ENCODE assay signal across 19 mouse cellular contexts in genomic region chr3:60604205-60604604, GRCm38 (mm10).
A peak's percentile ranks its signal among the peaks of the same experiment; 100 is the strongest.
DNase-seq lines count a peak whose midpoint lies in the region; ATAC-seq and TF ChIP-seq lines count a peak whose summit lies in the region.
"Had no signal": no experiment of that assay in that cellular context is flagged by ENCODE, and none has a peak within 500 bp of the region (broad histone marks: within the 10 kb centered on the region; RNA-seq: fewer than 3 reads in every experiment).

No protein-coding gene starts in this region.

- peaks cover 37 to 77% of the 10 kb centered on the region in 2 experiments for H3K36me3 ChIP-seq in MEL (ENCODE audit: control insufficient read depth in 1 of 2, insufficient read depth in 2 of 2, low read length in 2 of 2)
- H3K36me3 ChIP-seq in liver, embryonic 11.5 days (ENCODE audit: control insufficient read depth, insufficient read depth, low read length): 0 out of 2 replicates have a peak, but pooled peaks cover 3% of the 10 kb centered on the region
- H3K36me3 ChIP-seq: lung, embryonic 15.5 days had no signal

- peaks cover 48% of the 10 kb centered on the region for H3K79me2 ChIP-seq in MEL (ENCODE audit: control insufficient read depth, insufficient read depth, low read length, poor library complexity)

- no peak for ATAC-seq in liver, embryonic 11.5 days (replicated peaks; ENCODE audit: low FRiP score)
- peak; percentile 67 for ATAC-seq in megakaryocyte, adult 5-6 weeks (ENCODE audit: poor library complexity, severe bottlenecking)
- ATAC-seq: activated CD4-positive, CD25-positive, alpha-beta regulatory T cell, adult 4 months; forebrain, postnatal 0 days; hindbrain, postnatal 0 days had no signal

- DNase-seq in MEL (ENCODE audit: low read depth, low spot score): peak; percentile 88
- no peak for DNase-seq in liver, embryonic 11.5 days (ENCODE audit: low spot score)
- no peak for DNase-seq in right cerebral cortex, postnatal 14 days
- no peak for DNase-seq in adrenal gland, adult 18-20 months (ENCODE audit: low spot score in 2 of 2)
- DNase-seq in embryo, embryonic 10.5 days (ENCODE audit: low spot score): no peak
- DNase-seq: adrenal gland, postnatal 14 days; cerebellum, adult 18-20 months; forebrain, postnatal 0 days; heart, adult 11 months; kidney, adult 11 months had no signal

- no peak for TF ChIP-seq POLR2A in MEL (IDR thresholded peaks at IDR 0.05; ENCODE audit: control insufficient read depth in 1 of 2, insufficient read depth in 1 of 2, low read depth in 1 of 2, low read length in 2 of 2, poor library complexity in 1 of 2)

- TF ChIP-seq RAD21 in MEL (IDR thresholded peaks at IDR 0.05; ENCODE audit: low read depth, low read length): no peak

- no peaks in the 10 kb centered on the region for H3K9me3 ChIP-seq in MEL (replicated peaks; ENCODE audit: insufficient read depth, low read length)
- no peaks in the 10 kb centered on the region for H3K9me3 ChIP-seq in liver, embryonic 11.5 days (ENCODE audit: control insufficient read depth, low read length)
- H3K9me3 ChIP-seq: embryonic facial prominence, embryonic 12.5 days; limb, embryonic 12.5 days; lung, embryonic 15.5 days; megakaryocyte, embryonic 14.5 days had no signal

- H3K4me1 ChIP-seq in MEL (ENCODE audit: control insufficient read depth in 1 of 2, insufficient read depth in 2 of 2, low read length in 2 of 2): peaks cover 37 to 53% of the 10 kb centered on the region in 2 experiments
- H3K4me1 ChIP-seq in brown adipose tissue, adult 24 weeks (ENCODE audit: control insufficient read depth, insufficient read depth, insufficient read length, low read length): peaks cover 12% of the 10 kb centered on the region
- H3K4me1 ChIP-seq in liver, embryonic 11.5 days (replicated peaks; ENCODE audit: control insufficient read depth, insufficient read depth, low read length): peaks cover 31% of the 10 kb centered on the region
- H3K4me1 ChIP-seq: limb, embryonic 12.5 days had no signal

- peak overlapping the region; percentile 100 for H3K27ac ChIP-seq in MEL (ENCODE audit: control insufficient read depth, low read depth, low read length)
- 0 out of 2 replicates have a peak overlapping the region, but pooled peaks have one; percentile 23 for H3K27ac ChIP-seq in brown adipose tissue, adult 24 weeks (replicated peaks; ENCODE audit: low read depth, low read length)
- H3K27ac ChIP-seq in liver, embryonic 11.5 days (ENCODE audit: low read depth, low read length): peak overlapping the region; percentile 92
- H3K27ac ChIP-seq: embryonic facial prominence, embryonic 12.5 days; hindbrain, postnatal 0 days; limb, embryonic 12.5 days; lung, embryonic 15.5 days; stomach, postnatal 0 days had no signal

- H3K4me2 ChIP-seq in liver, embryonic 11.5 days: peak overlapping the region; percentile 51; the same call in 1 of the 2 replicates
- H3K4me2 ChIP-seq: embryonic facial prominence, embryonic 12.5 days; limb, embryonic 12.5 days; lung, embryonic 15.5 days had no signal

- TF ChIP-seq CTCF in MEL (IDR thresholded peaks at IDR 0.05 in 2 of 3, conservative IDR thresholded peaks at IDR 0.05 in 1 of 3; ENCODE audit: control insufficient read depth in 1 of 3, insufficient read depth in 1 of 3, low read depth in 2 of 3, low read length in 3 of 3, poor library complexity in 1 of 3, severe bottlenecking in 1 of 3): no peak

- 46% methylated on average over 6 of the region's 6 CpGs for WGBS in liver, embryonic 11.5 days

- peak overlapping the region; percentile 51 for H3K9ac ChIP-seq in MEL (ENCODE audit: control insufficient read depth, low read depth, low read length, poor library complexity, severe bottlenecking)
- no peak overlapping the region for H3K9ac ChIP-seq in liver, embryonic 11.5 days (ENCODE audit: low read depth, low read length)
- H3K9ac ChIP-seq: embryonic facial prominence, embryonic 12.5 days; forebrain, postnatal 0 days; limb, embryonic 12.5 days; lung, embryonic 15.5 days had no signal

- H3K27me3 ChIP-seq in MEL (ENCODE audit: control insufficient read depth in 1 of 2, insufficient read depth in 2 of 2, low read length in 2 of 2): no peaks in the 10 kb centered on the region
- no peaks in the 10 kb centered on the region for H3K27me3 ChIP-seq in liver, embryonic 11.5 days (replicated peaks; ENCODE audit: control insufficient read depth, insufficient read depth, low read length)
- H3K27me3 ChIP-seq: embryonic facial prominence, embryonic 12.5 days; limb, embryonic 12.5 days; lung, embryonic 15.5 days; megakaryocyte, embryonic 14.5 days had no signal

- no peak overlapping the region for H3K4me3 ChIP-seq in MEL (ENCODE audit: control insufficient read depth in 1 of 2, insufficient read depth in 1 of 2, low read depth in 2 of 2, low read length in 2 of 2)
- H3K4me3 ChIP-seq in brown adipose tissue, adult 24 weeks (ENCODE audit: insufficient read depth, low read depth, low read length): no peak overlapping the region
- H3K4me3 ChIP-seq in liver, embryonic 11.5 days (ENCODE audit: low read depth, low read length): no peak overlapping the region
- H3K4me3 ChIP-seq: embryonic facial prominence, embryonic 12.5 days; limb, embryonic 12.5 days; lung, embryonic 15.5 days had no signal

- TF ChIP-seq EP300 in MEL (IDR thresholded peaks at IDR 0.05; ENCODE audit: low read depth in 1 of 2, low read length in 2 of 2): peak; percentile 76 to 95

TF ChIP-seq in MEL, 35 proteins besides CTCF, POLR2A, EP300 and RAD21:
- peak; percentile 94 for TF ChIP-seq BHLHE40 (IDR thresholded peaks at IDR 0.05; ENCODE audit: borderline replicate concordance, low read depth, low read length)
- no peak for TF ChIP-seq HCFC1 (IDR thresholded peaks at IDR 0.05; ENCODE audit: low read depth, low read length)
- peak; percentile 90 for TF ChIP-seq GATA1 (IDR thresholded peaks at IDR 0.05; ENCODE audit: low read depth, low read length)
- no peak for TF ChIP-seq JUND (IDR thresholded peaks at IDR 0.05; ENCODE audit: low read depth, low read length)
- peak; percentile 91 for TF ChIP-seq USF1 (IDR thresholded peaks at IDR 0.05; ENCODE audit: low read depth, low read length)
- TF ChIP-seq KAT2A (conservative IDR thresholded peaks at IDR 0.05; ENCODE audit: low read depth, low read length): no peak
- TF ChIP-seq RCOR1 (IDR thresholded peaks at IDR 0.05; ENCODE audit: low read depth, low read length): peak; percentile 62
- no peak for TF ChIP-seq ZC3H11A (IDR thresholded peaks at IDR 0.05; ENCODE audit: low read depth, low read length)
- 0 out of 2 replicates have a peak, but pooled peaks have one; percentile 32 for TF ChIP-seq MYC (IDR thresholded peaks at IDR 0.05; ENCODE audit: low read depth, low read length)
- TF ChIP-seq USF2 (IDR thresholded peaks at IDR 0.05; ENCODE audit: borderline replicate concordance in 1 of 2, insufficient read depth in 1 of 2, low read depth in 1 of 2, low read length in 2 of 2): peak in 1 of 2 experiments; percentile 61; a peak in 1 of 4 replicates
- TF ChIP-seq ETS1 (IDR thresholded peaks at IDR 0.05; ENCODE audit: low read depth, low read length): peak; percentile 99
- peak; percentile 66; the same call in 1 of the 2 replicates for TF ChIP-seq MEF2A (IDR thresholded peaks at IDR 0.05; ENCODE audit: extremely low read depth, insufficient replicate concordance, low read depth, low read length, poor library complexity, severe bottlenecking)
- peak; percentile 83 for TF ChIP-seq TBP (IDR thresholded peaks at IDR 0.05; ENCODE audit: low read depth, low read length)
- TF ChIP-seq TCF12 (IDR thresholded peaks at IDR 0.05; ENCODE audit: low read depth, low read length): peak; percentile 91
- TF ChIP-seq MAFK (IDR thresholded peaks at IDR 0.05; ENCODE audit: borderline replicate concordance, low read depth, low read length): peak; percentile 47; the same call in 1 of the 2 replicates
- peak; percentile 72 for TF ChIP-seq TAL1 (IDR thresholded peaks at IDR 0.05; ENCODE audit: low read length)
- peak; percentile 70 for TF ChIP-seq MYB (IDR thresholded peaks at IDR 0.05; ENCODE audit: low read depth, low read length)
- TF ChIP-seq MXI1 (IDR thresholded peaks at IDR 0.05; ENCODE audit: low read depth, low read length): peak; percentile 86
- peak; percentile 98 for TF ChIP-seq SIN3A (IDR thresholded peaks at IDR 0.05; ENCODE audit: low read length)

Comparison
In these comparisons a context has a peak if more than half of its experiments do, and no peak if none do; other contexts are left out.
1. H3K27ac ChIP-seq: peak in every context shown above with its lines; median percentile 100 in MEL; 92 in liver, embryonic 11.5 days; 23 in brown adipose tissue, adult 24 weeks.